Mouse (Mus musculus): ENCODE measurements around the gene Gm21974. TPM values are rescaled to one million over a fixed set of nuclear protein-coding genes. Genes with fewer than 3 reads are reported as not detected.
A peak's percentile ranks its signal among the peaks of the same experiment; 100 is the strongest.

Gm21974 gene
- polyA plus RNA-seq, 1 experiment from 2014 or later, result not detected

GRCm38 (mm10) chr7:127931351-127932135 lies 36.3 kb upstream of the Gm21974 start:
- peaks cover 33% of the 10 kb centered on the region for H3K4me1 ChIP-seq (ENCODE audit: control insufficient read depth, insufficient read depth, low read length)
- H3K27ac ChIP-seq (ENCODE audit: low read length), result peak overlapping the region; percentile 89
- H3K9me3 ChIP-seq (replicated peaks; ENCODE audit: control insufficient read depth, low read length), result no peaks in the 10 kb centered on the region
- peak overlapping the region; percentile 41 for H3K9ac ChIP-seq (ENCODE audit: low read length)
- no peaks in the 10 kb centered on the region for H3K27me3 ChIP-seq (ENCODE audit: control insufficient read depth, insufficient read depth, low read length)
- peak overlapping the region; percentile 33 for H3K4me2 ChIP-seq (ENCODE audit: low read depth, low read length)
- peaks cover under 1% of the 10 kb centered on the region; the same call in 1 of the 2 replicates for H3K36me3 ChIP-seq (ENCODE audit: control insufficient read depth, insufficient read depth, low read length)
- ATAC-seq (ENCODE audit: insufficient read depth, low FRiP score), result peak; percentile 16
- no peak overlapping the region for H3K4me3 ChIP-seq (replicated peaks; ENCODE audit: low read length)
- WGBS, result 20% methylated on average over 13 of the region's 13 CpGs

- 64% methylated on average over 5 of the region's 5 CpGs for WGBS
- Histone ChIP-seq H3K9ac (ENCODE audit: low read length) (0 out of 2 replicates have a peak overlapping the region, but pooled peaks have one; percentile 24), H3K27me3 (ENCODE audit: control insufficient read depth, insufficient read depth, low read length) (no peaks in the 10 kb centered on the region), H3K27ac (ENCODE audit: low read length) (peak overlapping the region; percentile 89), H3K4me3 (replicated peaks; ENCODE audit: low read length) (peak overlapping the region; percentile 59; the same call in 1 of the 2 replicates), H3K9me3 (replicated peaks; ENCODE audit: control insufficient read depth, low read length) (no peaks in the 10 kb centered on the region), H3K4me1 (ENCODE audit: control insufficient read depth, insufficient read depth, low read length) (peaks cover 29% of the 10 kb centered on the region), H3K36me3 (ENCODE audit: control insufficient read depth, insufficient read depth, low read length) (peaks cover 6% of the 10 kb centered on the region), H3K4me2 (ENCODE audit: low read depth, low read length) (peak overlapping the region; percentile 43)
- no peak for ATAC-seq (ENCODE audit: insufficient read depth, low FRiP score)
Measured at GRCm38 (mm10) chr7:127930636-127931035, 35.4 kb upstream of the Gm21974 start.

GRCm38 (mm10) chr7:127929923-127930322 lies 34.7 kb upstream of the Gm21974 start, which contains the start of gene Prss8:
Prss8 (minus strand) TSS chr7:127930104.
- Histone ChIP-seq H3K4me1 (ENCODE audit: control insufficient read depth, insufficient read depth, low read length) (peaks cover 29% of the 10 kb centered on the region), H3K36me3 (ENCODE audit: control insufficient read depth, insufficient read depth, low read length) (peaks cover 6% of the 10 kb centered on the region), H3K4me3 (replicated peaks; ENCODE audit: low read length) (peak within 1 kb of the TSS; percentile 59), H3K9ac (ENCODE audit: low read length) (peak within 1 kb of the TSS; percentile 75), H3K9me3 (replicated peaks; ENCODE audit: control insufficient read depth, low read length) (no peaks in the 10 kb centered on the region), H3K27me3 (ENCODE audit: control insufficient read depth, insufficient read depth, low read length) (no peaks in the 10 kb centered on the region), H3K4me2 (ENCODE audit: low read depth, low read length) (peak within 1 kb of the TSS; percentile 43), H3K27ac (ENCODE audit: low read length) (peak within 1 kb of the TSS; percentile 89)
- peak; percentile 45; the same call in 1 of the 2 replicates for ATAC-seq (ENCODE audit: insufficient read depth, low FRiP score)
- WGBS, result 19% methylated on average over 6 of the region's 6 CpGs

GRCm38 (mm10) chr7:127928596-127928995 lies 33.3 kb upstream of the Gm21974 start:
- Histone ChIP-seq H3K27me3 (ENCODE audit: control insufficient read depth, insufficient read depth, low read length) (no peaks in the 10 kb centered on the region), H3K9ac (ENCODE audit: low read length) (peak overlapping the region; percentile 75), H3K4me1 (ENCODE audit: control insufficient read depth, insufficient read depth, low read length) (peaks cover 21% of the 10 kb centered on the region), H3K4me3 (replicated peaks; ENCODE audit: low read length) (peak overlapping the region; percentile 59), H3K36me3 (ENCODE audit: control insufficient read depth, insufficient read depth, low read length) (peaks cover 6% of the 10 kb centered on the region), H3K9me3 (replicated peaks; ENCODE audit: control insufficient read depth, low read length) (no peaks in the 10 kb centered on the region), H3K4me2 (ENCODE audit: low read depth, low read length) (peak overlapping the region; percentile 43), H3K27ac (ENCODE audit: low read length) (peak overlapping the region; percentile 89)
- no peak for ATAC-seq (ENCODE audit: insufficient read depth, low FRiP score)
- 37% methylated on average over 5 of the region's 5 CpGs for WGBS

GRCm38 (mm10) chr7:127927726-127928125 lies 32.5 kb upstream of the Gm21974 start:
- Histone ChIP-seq H3K4me1 (ENCODE audit: control insufficient read depth, insufficient read depth, low read length) (peaks cover 12% of the 10 kb centered on the region), H3K36me3 (ENCODE audit: control insufficient read depth, insufficient read depth, low read length) (peaks cover 6% of the 10 kb centered on the region), H3K4me3 (replicated peaks; ENCODE audit: low read length) (peak overlapping the region; percentile 59), H3K9me3 (replicated peaks; ENCODE audit: control insufficient read depth, low read length) (no peaks in the 10 kb centered on the region), H3K4me2 (ENCODE audit: low read depth, low read length) (peak overlapping the region; percentile 43), H3K27ac (ENCODE audit: low read length) (peak overlapping the region; percentile 56), H3K27me3 (ENCODE audit: control insufficient read depth, insufficient read depth, low read length) (no peaks in the 10 kb centered on the region), H3K9ac (ENCODE audit: low read length) (peak overlapping the region; percentile 75; the same call in 1 of the 2 replicates)
- 83% methylated on average over 11 of the region's 11 CpGs for WGBS
- no peak for ATAC-seq (ENCODE audit: insufficient read depth, low FRiP score)

- Histone ChIP-seq H3K27me3 (ENCODE audit: control insufficient read depth, insufficient read depth, low read length) (no peaks in the 10 kb centered on the region), H3K9ac (ENCODE audit: low read length) (peak overlapping the region; percentile 58), H3K27ac (ENCODE audit: low read length) (peak overlapping the region; percentile 95), H3K4me1 (ENCODE audit: control insufficient read depth, insufficient read depth, low read length) (peaks cover 14% of the 10 kb centered on the region), H3K4me2 (ENCODE audit: low read depth, low read length) (peak overlapping the region; percentile 43; the same call in 1 of the 2 replicates), H3K4me3 (replicated peaks; ENCODE audit: low read length) (peak overlapping the region; percentile 59; the same call in 1 of the 2 replicates), H3K9me3 (replicated peaks; ENCODE audit: control insufficient read depth, low read length) (no peaks in the 10 kb centered on the region), H3K36me3 (ENCODE audit: control insufficient read depth, insufficient read depth, low read length) (peaks cover 6% of the 10 kb centered on the region)
- 78% methylated on average over 11 of the region's 11 CpGs for WGBS
- ATAC-seq (ENCODE audit: insufficient read depth, low FRiP score), result no peak
Measured at GRCm38 (mm10) chr7:127926846-127927245, 31.6 kb upstream of the Gm21974 start.

- H3K4me2 ChIP-seq (ENCODE audit: low read depth, low read length), result peak overlapping the region; percentile 43; the same call in 1 of the 2 replicates
- peaks cover 6% of the 10 kb centered on the region for H3K36me3 ChIP-seq (ENCODE audit: control insufficient read depth, insufficient read depth, low read length)
- H3K4me1 ChIP-seq (ENCODE audit: control insufficient read depth, insufficient read depth, low read length), result peaks cover 6% of the 10 kb centered on the region
- 71% methylated on average over 8 of the region's 8 CpGs for WGBS
- no peak overlapping the region for H3K4me3 ChIP-seq (replicated peaks; ENCODE audit: low read length)
- peak overlapping the region; percentile 58 for H3K9ac ChIP-seq (ENCODE audit: low read length)
- no peaks in the 10 kb centered on the region for H3K9me3 ChIP-seq (replicated peaks; ENCODE audit: control insufficient read depth, low read length)
- H3K27ac ChIP-seq (ENCODE audit: low read length), result peak overlapping the region; percentile 95
- ATAC-seq (ENCODE audit: insufficient read depth, low FRiP score), result no peak
- no peaks in the 10 kb centered on the region for H3K27me3 ChIP-seq (ENCODE audit: control insufficient read depth, insufficient read depth, low read length)
Measured at GRCm38 (mm10) chr7:127926066-127926465, 30.8 kb upstream of the Gm21974 start.

GRCm38 (mm10) chr7:127925252-127925651 lies 30.0 kb upstream of the Gm21974 start:
- peak overlapping the region; percentile 43; the same call in 1 of the 2 replicates for H3K4me2 ChIP-seq (ENCODE audit: low read depth, low read length)
- H3K36me3 ChIP-seq (ENCODE audit: control insufficient read depth, insufficient read depth, low read length), result peaks cover 6% of the 10 kb centered on the region
- ATAC-seq (ENCODE audit: insufficient read depth, low FRiP score), result peak; percentile 85
- H3K9ac ChIP-seq (ENCODE audit: low read length), result peak overlapping the region; percentile 58; the same call in 1 of the 2 replicates
- H3K27ac ChIP-seq (ENCODE audit: low read length), result peak overlapping the region; percentile 95
- H3K9me3 ChIP-seq (replicated peaks; ENCODE audit: control insufficient read depth, low read length), result no peaks in the 10 kb centered on the region
- peaks cover 5% of the 10 kb centered on the region for H3K4me1 ChIP-seq (ENCODE audit: control insufficient read depth, insufficient read depth, low read length)
- H3K27me3 ChIP-seq (ENCODE audit: control insufficient read depth, insufficient read depth, low read length), result no peaks in the 10 kb centered on the region
- no peak overlapping the region for H3K4me3 ChIP-seq (replicated peaks; ENCODE audit: low read length)
- WGBS, result 51% methylated on average over 5 of the region's 5 CpGs

- Histone ChIP-seq H3K4me1 (ENCODE audit: control insufficient read depth, insufficient read depth, low read length) (peaks cover 5% of the 10 kb centered on the region), H3K27me3 (ENCODE audit: control insufficient read depth, insufficient read depth, low read length) (no peaks in the 10 kb centered on the region), H3K9me3 (replicated peaks; ENCODE audit: control insufficient read depth, low read length) (no peaks in the 10 kb centered on the region), H3K9ac (ENCODE audit: low read length) (peak overlapping the region; percentile 40; the same call in 1 of the 2 replicates), H3K27ac (ENCODE audit: low read length) (peak overlapping the region; percentile 79), H3K36me3 (ENCODE audit: control insufficient read depth, insufficient read depth, low read length) (peaks cover 6% of the 10 kb centered on the region), H3K4me3 (replicated peaks; ENCODE audit: low read length) (no peak overlapping the region), H3K4me2 (ENCODE audit: low read depth, low read length) (no peak overlapping the region)
- no peak for ATAC-seq (ENCODE audit: insufficient read depth, low FRiP score)
- WGBS, result 70% methylated on average over 5 of the region's 5 CpGs
Measured at GRCm38 (mm10) chr7:127923714-127924113, 28.5 kb upstream of the Gm21974 start.

Data from stomach, embryonic 16.5 days (tissue).